Mouse (Mus musculus): ENCODE data around the gene a.

DNA sequence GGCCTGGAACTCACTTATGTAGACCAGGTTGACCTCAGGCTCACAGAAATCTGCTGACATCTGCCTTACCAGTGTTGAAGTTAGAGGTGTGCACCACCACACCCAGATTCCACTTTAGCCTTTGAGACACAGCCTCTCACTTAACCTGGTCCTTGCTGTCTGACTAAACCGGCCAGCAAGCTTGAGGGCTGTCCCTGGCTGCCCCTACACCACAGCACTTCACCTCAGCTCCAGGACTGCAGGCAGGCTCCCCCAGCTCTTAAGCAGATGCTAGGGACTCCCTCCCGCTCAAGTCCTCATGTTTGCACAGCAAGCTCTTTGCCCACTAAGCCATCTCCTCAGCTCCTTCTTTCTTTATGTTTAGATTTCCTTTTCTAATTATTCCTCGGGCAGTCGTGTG lies 248.8 kb downstream of the a start:
- TF ChIP-seq CTCF (IDR thresholded peaks at IDR 0.05) (no peak), POLR2A (IDR thresholded peaks at IDR 0.05; ENCODE audit: insufficient read depth, low read depth, low read length) (no peak)
